Mouse (Mus musculus) kidney, embryonic 16.5 days (tissue): Measurements from ENCODE around the gene Slc34a2. TPM values are rescaled to one million over a fixed set of nuclear protein-coding genes. Genes with fewer than 3 reads are reported as not detected.

ENCODE experiments used
- ATAC-seq: fragments of 200-750 bp; cut with Nextera tagmentation; 2 replicates; pipeline ENCODE4 v1.8.0; 2017; ENCODE audit warnings: moderate TSS enrichment; ENCODE audit not compliant: low FRiP score, low TSS enrichment
- H3K27ac ChIP-seq: fragments of 300-500 bp; sonication (generic); 2 replicates; pipeline ENCODE4 v1.5.1; 2014; ENCODE audit warnings: low read length
- H3K27me3 ChIP-seq: fragments of 300-500 bp; sonication (generic); 2 replicates; pipeline ENCODE4 v1.6.1; 2014; ENCODE audit warnings: low read length, control low read depth, mixed read lengths; ENCODE audit not compliant: insufficient read depth
- H3K36me3 ChIP-seq: fragments of 300-500 bp; sonication (generic); 2 replicates; pipeline ENCODE4 v1.6.1; 2014; ENCODE audit warnings: low read length, control low read depth, mixed read lengths; ENCODE audit not compliant: insufficient read depth
- H3K4me1 ChIP-seq: fragments of 300-500 bp; sonication (generic); 2 replicates; pipeline ENCODE4 v1.6.1; 2014; ENCODE audit warnings: low read length, control low read depth, mixed read lengths; ENCODE audit not compliant: insufficient read depth
- H3K4me2 ChIP-seq: fragments of 300-500 bp; sonication (generic); replicated peaks from 2 replicates; pipeline ENCODE4 v1.6.1; 2014; ENCODE audit warnings: low read depth, low read length
- H3K4me3 ChIP-seq: fragments of 300-500 bp; sonication (generic); 2 replicates; pipeline ENCODE4 v1.5.1; 2014; ENCODE audit warnings: mild to moderate bottlenecking, low read length
- H3K9ac ChIP-seq: fragments of 300-500 bp; sonication (generic); replicated peaks from 2 replicates; pipeline ENCODE4 v1.6.1; 2014; ENCODE audit warnings: low read length
- H3K9me3 ChIP-seq: fragments of 300-500 bp; sonication (generic); 2 replicates; pipeline ENCODE4 v1.6.1; 2016; ENCODE audit warnings: low read length, control low read depth
- WGBS: fragments of 180-500 bp; shearing (Covaris S2); extraction: QIAGEN DNeasy Blood & Tissue Kit; methylation state at CpG from one replicate; pipeline ENCODE4 v1.1.7; 2014; 5-methylcytosine and 5-hydroxymethylcytosine counted together
- polyA plus RNA-seq: library from polyadenylated mRNA; unstranded; fragments of >200 nt; fragmentation: Nextera tagmentation; extraction: Ambion mirVana; gene quantifications from 2 replicates; pipeline ENCODE4 v1.2.1, GENCODE M21; 2015

The Slc34a2 gene
- polyA plus RNA-seq, 1 experiment from 2014 or later, result 2.5 TPM

DNA sequence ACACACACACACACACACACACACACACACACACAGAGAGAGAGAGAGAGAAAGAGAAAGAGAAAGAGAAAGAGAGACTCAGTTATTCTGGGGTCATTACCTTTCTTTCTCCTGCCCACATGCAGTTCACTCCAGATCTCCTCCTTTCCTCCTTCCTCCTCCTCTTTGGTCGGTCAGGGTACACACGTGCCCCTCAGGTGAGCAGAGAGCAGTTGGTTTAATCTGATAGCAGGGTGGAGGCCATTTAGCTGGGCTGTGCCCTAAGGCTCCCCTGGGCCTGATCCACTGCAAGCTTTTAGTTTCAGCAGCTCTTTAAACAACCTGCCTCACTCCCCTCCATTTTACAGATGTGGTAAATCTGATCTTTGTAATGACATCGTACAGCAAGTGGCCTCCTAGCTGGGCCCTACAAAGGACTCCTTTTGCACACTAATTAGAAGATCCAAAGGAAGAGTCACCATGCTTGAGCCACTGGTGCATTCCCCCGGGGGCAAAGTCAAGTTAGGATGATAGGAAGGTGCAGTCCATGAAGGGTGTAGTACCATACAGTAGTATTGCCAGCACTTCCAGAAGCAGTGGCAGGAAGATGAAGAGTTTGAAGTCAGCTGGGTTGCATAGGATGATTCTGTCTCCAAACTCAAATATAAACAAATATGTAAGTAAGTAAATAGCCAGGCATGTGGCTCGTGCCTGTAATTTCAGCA, 37.6 kb upstream of the Slc34a2 start:
- peaks cover 6% of the 10 kb centered on the region; the same call in 1 of the 2 replicates for H3K9me3 ChIP-seq
- H3K9ac ChIP-seq, result no peak overlapping the region
- H3K27ac ChIP-seq, result no peak overlapping the region
- H3K36me3 ChIP-seq, result no peaks in the 10 kb centered on the region
- 59% methylated on average over 5 of the region's 5 CpGs for WGBS
- H3K4me1 ChIP-seq, result peaks cover 10% of the 10 kb centered on the region
- no peaks in the 10 kb centered on the region for H3K27me3 ChIP-seq
- no peak overlapping the region for H3K4me3 ChIP-seq
- no peak overlapping the region for H3K4me2 ChIP-seq
- ATAC-seq, result no peak

- Histone ChIP-seq H3K4me2 (no peak overlapping the region), H3K4me1 (0 out of 2 replicates have a peak, but pooled peaks cover 4% of the 10 kb centered on the region), H3K9me3 (peaks cover 9% of the 10 kb centered on the region; the same call in 1 of the 2 replicates), H3K27me3 (no peaks in the 10 kb centered on the region), H3K36me3 (no peaks in the 10 kb centered on the region), H3K27ac (no peak overlapping the region), H3K4me3 (no peak overlapping the region), H3K9ac (no peak overlapping the region)
- WGBS, result 43% methylated on average over 8 of the region's 8 CpGs
- peak; percentile 58 for ATAC-seq
Measured at GRCm38 (mm10) chr5:53002599-53003203, 35.2 kb upstream of the Slc34a2 start.

DNA sequence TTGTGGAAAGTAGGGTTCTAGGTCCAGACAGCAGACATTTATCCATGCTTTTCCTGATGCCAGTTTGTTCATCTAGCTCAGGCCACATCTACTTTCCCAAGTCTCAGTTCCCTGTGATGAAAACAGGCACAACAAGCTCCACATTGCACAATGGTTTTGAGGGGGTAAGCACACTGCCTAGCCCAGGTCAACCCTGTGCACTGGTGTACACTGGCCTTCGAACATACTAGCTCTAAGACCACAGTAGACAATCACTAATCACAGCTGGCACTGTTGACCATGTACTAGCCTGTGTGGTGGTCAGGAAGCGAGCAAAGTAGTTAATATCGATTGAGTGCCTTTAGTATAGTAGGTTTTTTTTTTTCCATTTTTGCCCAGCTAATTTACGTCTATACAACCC, 34.4 kb upstream of the Slc34a2 start:
- Histone ChIP-seq H3K27me3 (no peaks in the 10 kb centered on the region), H3K27ac (no peak overlapping the region), H3K36me3 (no peaks in the 10 kb centered on the region), H3K4me2 (no peak overlapping the region), H3K4me3 (no peak overlapping the region), H3K9me3 (peaks cover 9% of the 10 kb centered on the region; the same call in 1 of the 2 replicates), H3K4me1 (0 out of 2 replicates have a peak, but pooled peaks cover 4% of the 10 kb centered on the region), H3K9ac (no peak overlapping the region)
- ATAC-seq, result no peak
- 74% methylated on average over 4 of the region's 4 CpGs for WGBS

DNA sequence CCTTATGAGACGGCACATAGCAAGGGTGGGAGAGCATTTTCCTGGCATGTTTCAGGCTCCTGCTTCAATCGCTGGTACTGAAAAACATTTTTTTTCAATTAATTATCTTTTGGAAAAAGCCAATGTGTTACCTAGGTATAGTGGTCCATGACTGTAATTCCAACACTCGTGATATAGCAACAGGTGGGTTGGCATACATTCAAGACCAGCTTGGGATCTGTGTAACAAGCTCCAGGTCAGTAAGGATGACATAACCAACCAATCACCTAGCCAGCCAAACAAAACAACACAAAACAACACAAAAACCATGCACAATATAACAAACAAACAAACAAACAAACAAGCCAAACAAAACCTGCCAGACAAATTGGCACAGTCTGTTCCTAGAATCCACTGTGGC, 33.9 kb upstream of the Slc34a2 start:
- Histone ChIP-seq H3K4me2 (no peak overlapping the region), H3K4me3 (no peak overlapping the region), H3K9me3 (peaks cover 9% of the 10 kb centered on the region; the same call in 1 of the 2 replicates), H3K36me3 (no peaks in the 10 kb centered on the region), H3K27me3 (no peaks in the 10 kb centered on the region), H3K9ac (no peak overlapping the region), H3K27ac (no peak overlapping the region), H3K4me1 (peaks cover 7% of the 10 kb centered on the region; the same call in 1 of the 2 replicates)
- WGBS, result 85% methylated on average over 3 of the region's 3 CpGs
- no peak for ATAC-seq

DNA sequence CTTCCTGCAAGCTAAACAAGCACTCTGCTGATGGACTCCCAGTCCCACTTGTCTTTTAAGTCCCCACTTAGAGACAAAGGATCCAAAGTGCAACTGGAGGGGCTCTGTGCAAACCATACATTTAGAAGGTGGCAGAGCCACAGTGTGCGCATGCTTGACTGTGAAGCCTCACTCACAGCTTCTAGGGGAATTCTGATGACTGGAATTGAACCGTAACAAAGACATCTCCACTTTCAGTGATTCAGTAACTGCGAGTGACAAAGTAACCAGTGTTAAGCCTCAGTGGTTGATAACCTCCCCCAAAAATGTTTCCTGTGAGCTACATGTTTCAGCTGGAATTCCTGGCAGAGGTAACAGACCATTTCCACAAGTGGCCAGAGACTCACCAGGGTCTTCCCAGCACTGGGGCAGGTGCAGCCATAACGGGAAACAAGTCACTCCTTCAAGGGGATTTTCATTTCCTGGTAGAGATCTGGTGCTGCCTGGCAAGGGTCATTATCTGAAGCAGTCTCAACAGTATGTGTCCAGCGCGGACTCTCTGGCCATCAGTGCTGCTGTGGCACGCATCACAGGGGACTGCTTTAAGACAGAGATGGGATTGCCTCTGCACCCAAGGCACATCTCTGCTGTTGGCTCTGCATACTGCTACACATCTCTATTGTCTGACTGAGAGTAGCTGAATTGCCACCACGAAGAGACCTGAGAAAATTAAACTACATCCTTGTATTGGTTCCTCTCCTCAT, 28.7 kb upstream of the Slc34a2 start:
- Histone ChIP-seq H3K27me3 (no peaks in the 10 kb centered on the region; the same call in 1 of the 2 replicates), H3K4me2 (no peak overlapping the region), H3K9me3 (peaks cover 9% of the 10 kb centered on the region; the same call in 1 of the 2 replicates), H3K4me3 (no peak overlapping the region), H3K36me3 (no peaks in the 10 kb centered on the region), H3K9ac (no peak overlapping the region), H3K4me1 (peaks cover 12% of the 10 kb centered on the region; the same call in 1 of the 2 replicates), H3K27ac (peak overlapping the region; percentile 65; the same call in 1 of the 2 replicates)
- ATAC-seq, result peak; percentile 87
- WGBS, result 59% methylated on average over 8 of the region's 8 CpGs

- H3K9me3 ChIP-seq, result peaks cover 9% of the 10 kb centered on the region; the same call in 1 of the 2 replicates
- peaks cover 12% of the 10 kb centered on the region; the same call in 1 of the 2 replicates for H3K4me1 ChIP-seq
- 69% methylated on average over 4 of the region's 4 CpGs for WGBS
- no peaks in the 10 kb centered on the region for H3K36me3 ChIP-seq
- ATAC-seq, result peak; percentile 65
- H3K9ac ChIP-seq, result no peak overlapping the region
- H3K27me3 ChIP-seq, result no peaks in the 10 kb centered on the region; the same call in 1 of the 2 replicates
- H3K27ac ChIP-seq, result no peak overlapping the region; the same call in 1 of the 2 replicates
- no peak overlapping the region for H3K4me2 ChIP-seq
- no peak overlapping the region for H3K4me3 ChIP-seq
Measured at GRCm38 (mm10) chr5:53009770-53010133, 28.1 kb upstream of the Slc34a2 start.

GRCm38 (mm10) chr5:53011327-53011726, 26.6 kb upstream of the Slc34a2 start:
- WGBS, result 93% methylated on average over 3 of the region's 3 CpGs
- Histone ChIP-seq H3K9ac (no peak overlapping the region), H3K4me1 (peaks cover 12% of the 10 kb centered on the region; the same call in 1 of the 2 replicates), H3K27ac (no peak overlapping the region), H3K9me3 (no peaks in the 10 kb centered on the region), H3K4me2 (no peak overlapping the region), H3K36me3 (no peaks in the 10 kb centered on the region), H3K4me3 (no peak overlapping the region), H3K27me3 (no peaks in the 10 kb centered on the region; the same call in 1 of the 2 replicates)
- ATAC-seq, result no peak

DNA sequence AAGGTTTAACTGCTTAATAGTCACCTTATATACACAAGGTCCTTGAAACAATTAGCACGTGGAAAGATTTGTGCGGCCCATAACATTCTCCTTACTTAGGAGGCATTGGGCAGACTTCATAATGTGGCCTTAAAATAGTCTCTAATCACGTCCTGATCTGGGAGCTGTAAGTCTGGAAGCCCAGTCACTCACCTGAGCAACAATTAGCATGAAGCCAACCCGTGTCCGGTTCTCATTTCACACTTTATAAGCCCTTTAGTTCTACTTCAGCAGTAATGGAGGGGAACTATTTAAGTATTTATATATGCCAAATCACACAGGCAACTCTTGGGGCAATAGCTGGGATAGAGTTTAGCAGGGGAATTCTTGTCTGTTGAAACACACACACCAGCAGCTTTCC, 21.3 kb upstream of the Slc34a2 start:
- Histone ChIP-seq H3K4me3 (no peak overlapping the region), H3K36me3 (no peaks in the 10 kb centered on the region), H3K27me3 (no peaks in the 10 kb centered on the region; the same call in 1 of the 2 replicates), H3K27ac (no peak overlapping the region), H3K9me3 (no peaks in the 10 kb centered on the region), H3K9ac (no peak overlapping the region), H3K4me1 (no peaks in the 10 kb centered on the region), H3K4me2 (no peak overlapping the region)
- no peak; the same call in 1 of the 2 replicates for ATAC-seq
- 63% methylated on average over 5 of the region's 5 CpGs for WGBS

GRCm38 (mm10) chr5:53018316-53018715, 19.6 kb upstream of the Slc34a2 start:
- ATAC-seq, result no peak
- 0 out of 2 replicates have a peak, but pooled peaks cover 3% of the 10 kb centered on the region for H3K4me1 ChIP-seq
- H3K4me3 ChIP-seq, result no peak overlapping the region
- no peak overlapping the region for H3K4me2 ChIP-seq
- H3K9ac ChIP-seq, result no peak overlapping the region
- H3K9me3 ChIP-seq, result no peaks in the 10 kb centered on the region
- no peak overlapping the region for H3K27ac ChIP-seq
- H3K27me3 ChIP-seq, result no peaks in the 10 kb centered on the region
- 85% methylated on average over 4 of the region's 4 CpGs for WGBS
- H3K36me3 ChIP-seq, result no peaks in the 10 kb centered on the region
